Mouse (Mus musculus) heart, embryonic 14.5 days (tissue): ENCODE data around the gene Cldn20. TPM values are rescaled to one million over a fixed set of nuclear protein-coding genes. Genes with fewer than 3 reads are reported as not detected.

ENCODE experiments used
- ATAC-seq: fragments of 200-750 bp; cut with Nextera tagmentation; 2 replicates; pipeline ENCODE4 v1.8.0; 2017; ENCODE audit warnings: low read depth, moderate TSS enrichment; ENCODE audit not compliant: insufficient number of reproducible peaks, insufficient read depth, low FRiP score
- H3K27ac ChIP-seq, 2 experiments: fragments of 200-500 bp in 1 of 2; fragments of 300-500 bp in 1 of 2; sonication (generic) in 1 of 2; replicated peaks in 1 of 2; 2 replicates each; pipeline ENCODE4 v1.5.1; 2012 to 2014; ENCODE audit warnings: low read depth in 2 of 2, low read length in 2 of 2, control low read depth in 1 of 2, mild to moderate bottlenecking in 1 of 2, mixed read lengths in 1 of 2; ENCODE audit not compliant: control insufficient read depth in 1 of 2, insufficient read depth in 1 of 2
- H3K27me3 ChIP-seq: fragments of 300-500 bp; sonication (generic); 2 replicates; pipeline ENCODE4 v1.6.1; 2014; ENCODE audit warnings: mild to moderate bottlenecking, low read length, control low read depth; ENCODE audit not compliant: control insufficient read depth, insufficient read depth
- H3K36me3 ChIP-seq: fragments of 300-500 bp; sonication (generic); 2 replicates; pipeline ENCODE4 v1.6.1; 2014; ENCODE audit warnings: mild to moderate bottlenecking, control low read depth, low read length, mixed read lengths; ENCODE audit not compliant: control insufficient read depth, insufficient read depth
- H3K4me1 ChIP-seq, 2 experiments: fragments of 200-500 bp in 1 of 2; fragments of 300-500 bp in 1 of 2; sonication (generic) in 1 of 2; 2 replicates each; pipeline ENCODE4 v1.6.1; 2012 to 2014; ENCODE audit warnings: low read length in 2 of 2, control low read depth in 1 of 2, mixed read lengths in 1 of 2; ENCODE audit not compliant: control insufficient read depth in 2 of 2, insufficient read depth in 2 of 2
- H3K4me2 ChIP-seq: fragments of 300-500 bp; sonication (generic); 2 replicates; pipeline ENCODE4 v1.6.1; 2014; ENCODE audit warnings: mild to moderate bottlenecking, low read length
- H3K4me3 ChIP-seq, 2 experiments: fragments of 200-500 bp in 1 of 2; fragments of 300-500 bp in 1 of 2; sonication (generic) in 1 of 2; 2 replicates each; pipeline ENCODE4 v1.5.1; 2012 to 2014; ENCODE audit warnings: low read length in 2 of 2, mild to moderate bottlenecking in 2 of 2, control low read depth in 1 of 2, low read depth in 1 of 2, moderate library complexity in 1 of 2; ENCODE audit not compliant: control insufficient read depth in 1 of 2, insufficient read depth in 1 of 2
- H3K9ac ChIP-seq: fragments of 300-500 bp; sonication (generic); 2 replicates; pipeline ENCODE4 v1.6.1; 2014; ENCODE audit warnings: mild to moderate bottlenecking, low read length
- H3K9me3 ChIP-seq: fragments of 300-500 bp; sonication (generic); 2 replicates; pipeline ENCODE4 v1.6.1; 2016; ENCODE audit warnings: low read length, control low read depth; ENCODE audit not compliant: control insufficient read depth
- WGBS: fragments of 180-500 bp; shearing (Covaris S2); extraction: QIAGEN DNeasy Blood & Tissue Kit; methylation state at CpG from one replicate; pipeline ENCODE4 v1.1.7; 2014; 5-methylcytosine and 5-hydroxymethylcytosine counted together
- polyA plus RNA-seq: library from polyadenylated mRNA; unstranded; fragments of >200 nt; fragmentation: Nextera tagmentation; extraction: Ambion mirVana; gene quantifications from 2 replicates; pipeline ENCODE4 v1.2.1, GENCODE M21; 2014

Cldn20 gene
- polyA plus RNA-seq, 1 experiment from 2014 or later, result not detected

- Histone ChIP-seq H3K36me3 (no peaks in the 10 kb centered on the region), H3K4me3 (no peak overlapping the region), H3K4me1 (no peaks in the 10 kb centered on the region), H3K9ac (no peak overlapping the region), H3K27ac (no peak overlapping the region), H3K27me3 (no peaks in the 10 kb centered on the region), H3K4me2 (no peak overlapping the region), H3K9me3 (no peaks in the 10 kb centered on the region)
- no peak for ATAC-seq
- 88% methylated on average over 6 of the region's 6 CpGs for WGBS
Measured at GRCm38 (mm10) chr17:3491667-3492066, 40.7 kb upstream of the Cldn20 start.

DNA sequence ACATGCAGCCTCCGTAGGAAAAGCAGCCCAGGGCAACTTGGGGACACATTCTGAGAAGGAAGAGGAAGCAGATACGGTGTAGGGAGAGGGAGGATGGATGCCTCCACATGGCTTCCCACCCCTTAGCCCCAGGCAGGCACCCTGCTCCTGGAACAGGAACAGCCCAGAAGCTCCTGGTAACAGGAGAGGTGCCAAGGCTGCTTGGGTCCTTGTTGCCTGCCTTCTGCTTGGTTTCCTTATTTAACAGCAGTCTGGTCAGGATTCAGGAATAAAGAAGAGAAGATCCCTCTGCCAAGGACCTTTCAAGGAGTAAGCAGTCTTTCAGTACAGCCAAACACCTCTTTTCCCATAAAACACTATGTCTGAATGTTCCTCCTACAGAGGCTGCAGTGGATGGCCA, 36.8 kb upstream of the Cldn20 start:
- no peak for ATAC-seq
- Histone ChIP-seq H3K36me3 (no peaks in the 10 kb centered on the region), H3K27ac (no peak overlapping the region), H3K4me2 (no peak overlapping the region), H3K4me3 (no peak overlapping the region), H3K9me3 (no peaks in the 10 kb centered on the region), H3K9ac (no peak overlapping the region), H3K27me3 (no peaks in the 10 kb centered on the region), H3K4me1 (no peaks in the 10 kb centered on the region)
- 87% methylated on average over 2 of the region's 2 CpGs for WGBS

DNA sequence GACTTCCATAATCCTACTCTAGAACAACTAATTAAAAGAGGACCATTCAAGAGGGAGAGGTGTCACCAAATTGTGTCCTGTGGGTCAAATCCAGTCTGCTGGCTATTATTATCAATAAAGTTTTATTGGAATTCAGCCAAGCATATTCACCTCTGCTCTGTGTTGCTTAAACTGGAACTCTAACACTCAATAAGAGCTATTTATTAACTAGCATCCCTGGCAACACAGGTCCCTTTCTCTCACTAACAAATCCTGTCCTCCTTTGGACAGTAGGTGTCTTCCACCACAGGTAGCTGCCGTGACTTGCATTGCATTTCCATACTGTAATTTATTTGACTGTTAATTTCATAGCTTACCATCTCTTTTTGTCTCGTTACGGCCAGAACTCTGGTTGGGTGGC, 36.3 kb upstream of the Cldn20 start:
- H3K4me2 ChIP-seq, result no peak overlapping the region
- H3K4me3 ChIP-seq, result no peak overlapping the region
- no peaks in the 10 kb centered on the region for H3K4me1 ChIP-seq
- WGBS, result 89% methylated on average over 3 of the region's 3 CpGs
- no peaks in the 10 kb centered on the region for H3K27me3 ChIP-seq
- no peaks in the 10 kb centered on the region for H3K9me3 ChIP-seq
- H3K36me3 ChIP-seq, result no peaks in the 10 kb centered on the region
- no peak for ATAC-seq
- no peak overlapping the region for H3K9ac ChIP-seq
- H3K27ac ChIP-seq, result no peak overlapping the region

GRCm38 (mm10) chr17:3498086-3498485, 34.3 kb upstream of the Cldn20 start:
- no peak overlapping the region for H3K4me3 ChIP-seq
- ATAC-seq, result no peak
- H3K27ac ChIP-seq, result no peak overlapping the region
- no peaks in the 10 kb centered on the region for H3K36me3 ChIP-seq
- 26% methylated on average over 3 of the region's 3 CpGs for WGBS
- no peak overlapping the region for H3K9ac ChIP-seq
- no peaks in the 10 kb centered on the region for H3K27me3 ChIP-seq
- H3K4me2 ChIP-seq, result no peak overlapping the region
- no peaks in the 10 kb centered on the region for H3K4me1 ChIP-seq
- no peaks in the 10 kb centered on the region for H3K9me3 ChIP-seq

GRCm38 (mm10) chr17:3498580-3498979, 33.8 kb upstream of the Cldn20 start:
- H3K36me3 ChIP-seq, result no peaks in the 10 kb centered on the region
- no peaks in the 10 kb centered on the region for H3K4me1 ChIP-seq
- H3K9ac ChIP-seq, result no peak overlapping the region
- no peak overlapping the region for H3K4me3 ChIP-seq
- 86% methylated on average over 3 of the region's 3 CpGs for WGBS
- ATAC-seq, result no peak
- H3K27ac ChIP-seq, result no peak overlapping the region
- no peak overlapping the region for H3K4me2 ChIP-seq
- no peaks in the 10 kb centered on the region for H3K27me3 ChIP-seq
- H3K9me3 ChIP-seq, result no peaks in the 10 kb centered on the region

DNA sequence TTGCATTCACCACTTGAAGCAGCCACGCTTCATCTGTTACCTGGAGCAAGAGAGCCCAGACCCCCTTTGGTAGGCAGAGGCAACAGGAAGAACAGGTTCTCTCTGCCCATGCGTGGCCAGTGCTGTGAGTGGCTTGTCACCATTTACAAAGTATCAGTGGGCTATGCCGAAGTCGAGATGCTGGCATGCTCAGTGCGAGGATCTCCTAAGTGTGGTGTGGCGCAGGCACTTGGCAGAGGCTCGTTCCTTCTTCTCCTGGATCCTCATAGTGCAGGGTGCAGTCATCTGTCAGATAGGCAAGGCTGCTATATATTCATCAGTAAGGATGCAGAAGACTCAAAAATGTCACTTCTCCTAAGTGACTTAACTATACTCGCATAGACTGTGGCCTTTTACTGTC, 32.9 kb upstream of the Cldn20 start:
- Histone ChIP-seq H3K27me3 (no peaks in the 10 kb centered on the region), H3K9me3 (no peaks in the 10 kb centered on the region), H3K9ac (no peak overlapping the region), H3K4me1 (no peaks in the 10 kb centered on the region), H3K4me3 (no peak overlapping the region), H3K27ac (no peak overlapping the region), H3K36me3 (no peaks in the 10 kb centered on the region), H3K4me2 (no peak overlapping the region)
- 85% methylated on average over 8 of the region's 8 CpGs for WGBS
- ATAC-seq, result no peak

DNA sequence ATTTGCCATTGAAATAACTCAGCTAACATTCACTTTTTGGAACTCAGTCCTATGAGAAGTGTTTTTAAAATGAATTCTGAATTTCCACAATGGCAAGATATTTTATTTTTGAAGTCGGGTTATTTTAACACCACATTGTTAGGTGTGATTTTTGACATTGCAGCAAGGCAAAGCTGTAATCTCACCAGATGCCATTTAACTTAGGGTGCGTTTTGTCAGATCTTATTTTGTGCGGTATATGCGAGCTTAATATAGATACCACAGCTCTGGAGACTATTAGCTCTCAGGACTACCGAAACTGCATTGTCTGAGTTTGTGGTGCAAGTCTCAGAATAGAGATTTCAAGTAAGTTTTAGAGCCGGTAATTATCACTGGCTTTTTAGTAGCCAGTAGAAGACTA, 32.3 kb upstream of the Cldn20 start:
- Histone ChIP-seq H3K9ac (no peak overlapping the region), H3K4me3 (no peak overlapping the region), H3K9me3 (no peaks in the 10 kb centered on the region), H3K27me3 (no peaks in the 10 kb centered on the region), H3K4me2 (no peak overlapping the region), H3K36me3 (no peaks in the 10 kb centered on the region), H3K4me1 (no peaks in the 10 kb centered on the region), H3K27ac (no peak overlapping the region)
- WGBS, result 82% methylated on average over 6 of the region's 6 CpGs
- ATAC-seq, result no peak

- Histone ChIP-seq H3K9me3 (no peaks in the 10 kb centered on the region), H3K27me3 (no peaks in the 10 kb centered on the region), H3K36me3 (no peaks in the 10 kb centered on the region), H3K4me2 (no peak overlapping the region), H3K9ac (no peak overlapping the region), H3K4me3 (no peak overlapping the region), H3K27ac (no peak overlapping the region), H3K4me1 (no peaks in the 10 kb centered on the region)
- ATAC-seq, result no peak
- WGBS, result 74% methylated on average over 4 of the region's 4 CpGs
Measured at GRCm38 (mm10) chr17:3500936-3501335, 31.4 kb upstream of the Cldn20 start.
